Mouse (Mus musculus) midbrain, embryonic 11.5 days (tissue): ENCODE data around the gene Fam208b. TPM values are rescaled to one million over a fixed set of nuclear protein-coding genes. Genes with fewer than 3 reads are reported as not detected.
"Not testable (repeated sequence)": the region's sequence is repeated elsewhere in the genome, so short reads cannot be mapped to it uniquely, and the experiment has no call there.

Experiments
- ATAC-seq: fragments of 200-750 bp; cut with Nextera tagmentation; 2 replicates; pipeline ENCODE4 v1.8.0; 2017; ENCODE audit warnings: moderate TSS enrichment, moderate library complexity; ENCODE audit not compliant: low FRiP score
- DNase-seq: peaks from one replicate; pipeline ENCODE4 v3.0.0; 2015; ENCODE audit warnings: low spot score; ENCODE audit errors: missing footprints
- H3K27ac ChIP-seq: fragments of 300-500 bp; sonication (generic); 2 replicates; pipeline ENCODE4 v1.5.1; 2014; ENCODE audit warnings: low read depth, low read length
- H3K27me3 ChIP-seq: fragments of 300-500 bp; sonication (generic); 2 replicates; pipeline ENCODE4 v1.6.1; 2014; ENCODE audit warnings: mild to moderate bottlenecking, low read length, moderate library complexity, mixed read lengths; ENCODE audit not compliant: control insufficient read depth, insufficient read depth
- H3K36me3 ChIP-seq: fragments of 300-500 bp; sonication (generic); 2 replicates; pipeline ENCODE4 v1.6.1; 2014; ENCODE audit warnings: mild to moderate bottlenecking, low read length, moderate library complexity, mixed read lengths; ENCODE audit not compliant: control insufficient read depth, insufficient read depth
- H3K4me1 ChIP-seq: fragments of 300-500 bp; sonication (generic); 2 replicates; pipeline ENCODE4 v1.6.1; 2014; ENCODE audit warnings: low read length; ENCODE audit not compliant: control insufficient read depth, insufficient read depth
- H3K4me2 ChIP-seq: fragments of 300-500 bp; sonication (generic); 2 replicates; pipeline ENCODE4 v1.6.1; 2014; ENCODE audit warnings: mild to moderate bottlenecking, moderate library complexity
- H3K4me3 ChIP-seq: fragments of 300-500 bp; sonication (generic); 2 replicates; pipeline ENCODE4 v1.5.1; 2014; ENCODE audit warnings: low read depth, low read length
- H3K9ac ChIP-seq: fragments of 300-500 bp; sonication (generic); 2 replicates; pipeline ENCODE4 v1.6.1; 2014; ENCODE audit warnings: low read length
- H3K9me3 ChIP-seq: fragments of 300-500 bp; sonication (generic); 2 replicates; pipeline ENCODE4 v1.6.1; 2016; ENCODE audit warnings: low read length; ENCODE audit not compliant: control insufficient read depth
- WGBS: fragments of 180-500 bp; shearing (Covaris S2); extraction: QIAGEN DNeasy Blood & Tissue Kit; methylation state at CpG from one replicate; pipeline ENCODE4 v1.1.7; 2014; 5-methylcytosine and 5-hydroxymethylcytosine counted together
- polyA plus RNA-seq: library from polyadenylated mRNA; unstranded; fragments of >200 nt; fragmentation: Nextera tagmentation; extraction: Ambion mirVana; gene quantifications from 2 replicates; pipeline ENCODE4 v1.2.1, GENCODE M21; 2014

Gene Fam208b
- polyA plus RNA-seq, 1 experiment from 2014 or later = 20.5 TPM

GRCm38 (mm10) chr13:3531176-3531575, 79.7 kb downstream of the Fam208b start:
- DNase-seq = peak; percentile 69
- H3K27ac ChIP-seq, ATAC-seq, H3K4me2 ChIP-seq, H3K4me1 ChIP-seq, H3K36me3 ChIP-seq, H3K9ac ChIP-seq, H3K9me3 ChIP-seq, H3K4me3 ChIP-seq, H3K27me3 ChIP-seq: not testable (repeated sequence)
- 58% methylated on average over 2 of the region's 2 CpGs for WGBS

DNA sequence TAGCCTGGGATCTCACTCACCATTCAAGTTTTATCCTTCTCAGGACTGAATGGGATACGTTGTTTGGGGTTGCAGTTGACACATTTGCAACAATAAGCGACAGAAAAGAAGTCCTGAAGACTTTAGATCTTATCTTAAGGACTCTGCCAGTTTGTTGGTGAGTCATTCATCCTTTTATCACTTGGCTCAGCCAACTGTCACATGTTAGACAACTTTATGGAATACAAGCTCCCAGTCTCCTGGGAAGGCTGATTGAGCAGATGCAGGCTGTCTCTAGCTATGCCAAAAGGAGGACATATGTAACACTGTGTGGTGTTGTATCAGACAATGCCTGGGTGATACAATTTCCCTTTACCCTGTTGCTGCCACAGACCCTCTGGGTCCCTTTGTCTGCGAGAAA, 80.5 kb downstream of the Fam208b start:
- Histone ChIP-seq H3K4me2 (no peak overlapping the region), H3K9ac (no peak overlapping the region), H3K4me1 (no peaks in the 10 kb centered on the region), H3K27me3 (no peaks in the 10 kb centered on the region), H3K4me3 (no peak overlapping the region), H3K36me3 (no peaks in the 10 kb centered on the region), H3K9me3 (no peaks in the 10 kb centered on the region), H3K27ac (no peak overlapping the region)
- DNase-seq (peak; percentile 47), ATAC-seq (no peak)
- WGBS = 59% methylated on average over 3 of the region's 3 CpGs

DNA sequence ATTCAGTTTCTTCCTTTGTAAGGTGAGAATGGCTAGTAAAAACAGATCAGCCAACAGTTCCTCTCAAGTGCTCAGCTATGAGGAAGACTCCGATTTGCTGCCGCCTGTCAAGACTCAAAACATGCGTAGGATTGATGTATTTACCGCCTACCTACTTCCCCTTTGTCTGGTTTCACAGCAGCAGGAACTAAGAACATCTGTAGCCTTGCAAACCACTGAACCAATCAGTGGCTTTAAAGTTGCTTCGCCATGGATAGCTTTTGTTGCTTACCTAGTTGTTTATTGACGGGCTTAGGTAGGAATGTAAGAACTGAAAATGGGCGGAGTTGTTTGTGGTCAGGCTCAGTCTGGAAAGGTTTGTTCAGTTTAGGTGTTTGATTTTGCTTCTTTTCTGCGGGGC, 84.6 kb downstream of the Fam208b start:
- DNase-seq (no peak), ATAC-seq (no peak)
- Histone ChIP-seq H3K9me3 (no peaks in the 10 kb centered on the region), H3K27ac (no peak overlapping the region), H3K4me2 (no peak overlapping the region), H3K4me3 (no peak overlapping the region), H3K9ac (no peak overlapping the region), H3K36me3 (no peaks in the 10 kb centered on the region), H3K4me1 (no peaks in the 10 kb centered on the region), H3K27me3 (no peaks in the 10 kb centered on the region)
- 87% methylated on average over 8 of the region's 8 CpGs for WGBS

DNA sequence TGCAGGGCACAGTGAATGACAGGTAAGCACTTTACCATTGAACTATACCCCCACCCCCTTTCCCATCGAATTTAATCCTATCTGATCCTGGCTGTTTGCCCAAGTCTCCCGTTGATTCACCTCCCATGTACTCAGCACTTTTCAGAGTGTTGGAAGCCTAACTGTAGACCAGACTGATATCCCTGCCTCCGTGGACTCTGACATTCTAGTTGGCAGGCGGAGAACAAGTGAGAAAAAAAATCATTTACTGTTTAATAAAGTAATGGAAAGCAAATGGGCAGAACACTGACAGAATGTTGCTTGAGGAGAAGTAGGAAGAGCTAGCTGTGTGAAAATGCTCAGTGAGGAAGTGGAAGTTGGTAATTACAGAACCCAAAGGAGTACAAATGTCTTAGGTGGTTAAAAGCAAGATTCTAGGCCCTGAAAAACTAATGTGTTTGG, 85.3 kb downstream of the Fam208b start:
- DNase-seq = peak; percentile 79
- no peaks in the 10 kb centered on the region for H3K36me3 ChIP-seq
- no peaks in the 10 kb centered on the region for H3K4me1 ChIP-seq
- WGBS = 70% methylated on average over 4 of the region's 4 CpGs
- no peak overlapping the region for H3K4me2 ChIP-seq
- no peaks in the 10 kb centered on the region for H3K9me3 ChIP-seq
- no peak overlapping the region for H3K27ac ChIP-seq
- H3K27me3 ChIP-seq = no peaks in the 10 kb centered on the region
- no peak overlapping the region for H3K9ac ChIP-seq
- no peak for ATAC-seq
- H3K4me3 ChIP-seq = no peak overlapping the region

DNA sequence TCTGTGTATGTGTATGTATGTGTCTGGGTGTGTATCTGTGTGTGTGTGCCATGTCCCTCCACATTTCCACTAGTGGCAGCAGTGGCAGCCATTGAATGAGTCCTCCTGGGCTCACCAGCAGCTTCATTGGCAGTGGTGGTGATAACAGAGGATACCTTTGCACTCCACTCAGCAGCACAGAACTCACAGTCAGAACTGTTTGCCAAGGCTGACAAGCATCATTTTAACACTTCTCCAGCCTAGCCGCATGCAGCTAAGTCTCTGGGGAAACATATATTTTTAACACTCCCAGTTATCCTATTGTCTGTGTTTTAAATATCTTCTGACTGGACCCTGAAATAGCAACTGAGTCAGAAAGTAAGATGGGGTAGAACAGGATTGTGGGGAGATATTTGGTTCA, 87.0 kb downstream of the Fam208b start:
- WGBS = 92% methylated on average over 1 of the region's 1 CpGs
- Histone ChIP-seq H3K4me1 (no peaks in the 10 kb centered on the region), H3K27me3 (no peaks in the 10 kb centered on the region), H3K9me3 (no peaks in the 10 kb centered on the region), H3K9ac (no peak overlapping the region), H3K27ac (no peak overlapping the region), H3K4me3 (no peak overlapping the region), H3K4me2 (no peak overlapping the region), H3K36me3 (no peaks in the 10 kb centered on the region)
- no peak for ATAC-seq
- DNase-seq = no peak

DNA sequence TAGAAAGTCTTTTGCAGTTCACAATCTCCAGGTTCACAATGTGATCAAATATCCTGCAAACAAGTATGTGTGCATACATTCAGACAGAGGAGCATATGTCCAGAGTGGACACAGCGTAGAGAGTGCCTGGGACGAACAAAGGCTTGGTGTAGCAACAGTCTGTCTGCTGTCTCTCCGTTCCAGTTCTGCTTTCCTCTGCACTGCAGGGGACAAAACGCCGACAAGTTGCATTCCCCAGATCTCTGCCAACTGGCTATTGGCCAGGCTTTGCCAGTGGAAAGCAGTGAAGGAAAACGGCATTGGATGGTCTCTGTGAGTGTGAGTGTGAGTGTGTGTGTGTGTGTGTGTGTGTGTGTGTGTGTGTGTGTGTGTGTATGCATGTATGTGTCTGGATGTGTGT, 87.4 kb downstream of the Fam208b start:
- Histone ChIP-seq H3K4me3 (no peak overlapping the region), H3K4me1 (no peaks in the 10 kb centered on the region), H3K27ac (no peak overlapping the region), H3K9ac (no peak overlapping the region), H3K4me2 (no peak overlapping the region), H3K27me3 (no peaks in the 10 kb centered on the region), H3K36me3 (no peaks in the 10 kb centered on the region), H3K9me3 (no peaks in the 10 kb centered on the region)
- WGBS = 81% methylated on average over 6 of the region's 6 CpGs
- DNase-seq = peak; percentile 73
- no peak for ATAC-seq

DNA sequence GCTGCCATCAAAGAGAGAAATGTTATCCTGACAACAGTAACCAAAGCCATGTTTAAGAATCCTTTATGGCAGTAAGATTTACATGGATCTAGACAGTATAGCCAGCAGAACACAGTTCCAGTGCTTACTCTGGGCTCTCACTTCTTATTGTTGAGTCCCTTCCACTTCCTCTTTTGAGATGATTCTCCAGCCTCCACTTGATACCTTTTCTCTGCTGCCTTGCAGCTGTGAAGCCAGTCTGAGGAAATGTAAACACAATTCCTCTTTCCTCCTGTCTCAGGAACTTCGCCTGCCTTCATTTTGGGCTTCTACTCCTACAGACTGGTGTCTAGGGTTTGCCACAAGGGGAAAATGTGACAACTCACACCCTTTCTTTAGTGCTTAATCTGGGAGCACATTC, 90.9 kb downstream of the Fam208b start:
- not testable (repeated sequence) for ATAC-seq, H3K27ac ChIP-seq, H3K9ac ChIP-seq, H3K9me3 ChIP-seq, H3K4me2 ChIP-seq, H3K27me3 ChIP-seq, H3K4me1 ChIP-seq, H3K36me3 ChIP-seq, H3K4me3 ChIP-seq, DNase-seq
- 42% methylated on average over 1 of the region's 1 CpGs for WGBS

GRCm38 (mm10) chr13:3519357-3519756, 91.6 kb downstream of the Fam208b start:
- not testable (repeated sequence) for H3K4me1 ChIP-seq, H3K9ac ChIP-seq, H3K27me3 ChIP-seq, H3K9me3 ChIP-seq, ATAC-seq, H3K4me2 ChIP-seq, DNase-seq, H3K36me3 ChIP-seq, H3K4me3 ChIP-seq, H3K27ac ChIP-seq
- WGBS = 96% methylated on average over 3 of the region's 4 CpGs
